Mouse (Mus musculus) megakaryocyte-erythroid progenitor cell, adult 5-6 weeks (primary cell): Measurements from ENCODE around the gene Dixdc1. TPM values are rescaled to one million over a fixed set of nuclear protein-coding genes. Genes with fewer than 3 reads are reported as not detected.

Experiments
- ATAC-seq: replicated peaks from 2 replicates; pipeline ENCODE4 v1.8.0; 2016; ENCODE audit warnings: mild to moderate bottlenecking, inconsistent platforms; ENCODE audit not compliant: severe bottlenecking, poor library complexity, low FRiP score, low TSS enrichment
- total RNA-seq, 2 experiments: library from RNA; stranded (forward) in 1 of 2; stranded (reverse) in 1 of 2; fragments of 200-1000, 215-1000 nt in 1 of 2; fragments of >200 nt in 1 of 2; fragmentation: Nextera tagmentation in 1 of 2; gene quantifications; 2 replicates each; pipeline ENCODE4 v1.2.3; 2014 to 2017

Dixdc1 gene
- total RNA-seq (2014; fragmentation: Nextera tagmentation) (not detected in 2 replicates), total RNA-seq (2017) (not detected in 2 replicates)

GRCm38 (mm10) chr9:50738914-50739870, at the start of gene Dixdc1:
TSS of gene Dixdc1 (minus strand) at chr9:50739517.
- ATAC-seq, result peak; percentile 99

- peak; percentile 73; the same call in 1 of the 2 replicates for ATAC-seq
Measured at GRCm38 (mm10) chr9:50782155-50782554, 42.8 kb upstream of the Dixdc1 start.

GRCm38 (mm10) chr9:50776162-50776760, 36.9 kb upstream of the Dixdc1 start:
- ATAC-seq, result no peak

GRCm38 (mm10) chr9:50775662-50776126, 36.4 kb upstream of the Dixdc1 start:
- ATAC-seq, result peak; percentile 33

- peak; percentile 60 for ATAC-seq
Measured at GRCm38 (mm10) chr9:50774991-50775612, 35.8 kb upstream of the Dixdc1 start, which contains the start of the genes Alg9 and 1110032A03Rik. TSS of gene Alg9 (plus strand) at chr9:50775019. TSS of gene 1110032A03Rik (minus strand) at chr9:50775520.

GRCm38 (mm10) chr9:50774026-50774462, 34.7 kb upstream of the Dixdc1 start:
- ATAC-seq, result 0 out of 2 replicates have a peak, but pooled peaks have one; percentile 17

- no peak for ATAC-seq
Measured at GRCm38 (mm10) chr9:50770011-50770410, 30.7 kb upstream of the Dixdc1 start.

- ATAC-seq, result peak; percentile 93
Measured at GRCm38 (mm10) chr9:50768107-50769002, 29.0 kb upstream of the Dixdc1 start, which contains the start of gene Fdxacb1. TSS of gene Fdxacb1 (plus strand) at chr9:50768236.

GRCm38 (mm10) chr9:50767531-50768106, 28.3 kb upstream of the Dixdc1 start:
- peak; percentile 28 for ATAC-seq

GRCm38 (mm10) chr9:50763331-50763730, 24.0 kb upstream of the Dixdc1 start:
- no peak for ATAC-seq

GRCm38 (mm10) chr9:50761520-50762243, 22.4 kb upstream of the Dixdc1 start:
- ATAC-seq, result no peak

- ATAC-seq, result no peak
Measured at GRCm38 (mm10) chr9:50756711-50757110, 17.4 kb upstream of the Dixdc1 start.

GRCm38 (mm10) chr9:50753947-50754346, 14.6 kb upstream of the Dixdc1 start:
- ATAC-seq, result no peak

- no peak for ATAC-seq
Measured at GRCm38 (mm10) chr9:50752784-50753615, 13.7 kb upstream of the Dixdc1 start.

GRCm38 (mm10) chr9:50752054-50752602, 12.8 kb upstream of the Dixdc1 start, which contains the start of gene Hspb2:
TSS of gene Hspb2 (minus strand) at chr9:50752354.
- no peak for ATAC-seq

- ATAC-seq, result no peak
Measured at GRCm38 (mm10) chr9:50751323-50751722, 12.0 kb upstream of the Dixdc1 start, which contains the start of gene Cryab. TSS of gene Cryab (plus strand) at chr9:50751325.
